Mouse (Mus musculus) erythroblast, embryonic 14.5 days (primary cell): ENCODE measurements around the gene Arrdc4.

ENCODE experiments used
- GATA1 ChIP-seq: IDR thresholded peaks from 2 replicates; pipeline ENCODE4 v1.6.1; 2012; ENCODE audit warnings: low read length, inconsistent platforms, mixed read lengths
- TAL1 ChIP-seq: IDR thresholded peaks from 3 replicates; pipeline ENCODE4 v1.6.1; 2012; ENCODE audit warnings: low read length, inconsistent platforms, mixed read lengths

DNA sequence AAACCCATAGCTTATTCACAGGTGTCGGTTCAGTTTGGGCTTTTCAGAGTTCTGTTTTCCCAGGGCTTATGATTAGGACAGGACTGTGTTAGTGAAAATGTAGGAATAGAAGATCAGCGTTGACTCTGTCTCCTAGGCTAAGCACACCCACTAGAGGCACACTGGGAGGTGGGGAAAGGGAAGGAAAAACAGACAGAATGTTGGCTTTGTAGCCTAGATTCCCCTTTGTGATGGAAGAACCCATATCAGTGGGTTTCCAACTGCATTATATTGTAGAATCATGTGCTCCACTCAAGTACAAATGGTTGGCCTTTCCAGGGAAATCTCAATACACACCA lies 22.7 kb upstream of the Arrdc4 start:
- TF ChIP-seq GATA1 (no peak), TAL1 (no peak)
